Mouse (Mus musculus) hindbrain, postnatal 0 days (tissue): ENCODE measurements around the gene Igfbp7. TPM values are rescaled to one million over a fixed set of nuclear protein-coding genes. Genes with fewer than 3 reads are reported as not detected.
"Not testable (repeated sequence)": the region's sequence is repeated elsewhere in the genome, so short reads cannot be mapped to it uniquely, and the experiment has no call there.

Experiments used
- ATAC-seq: fragments of 200-750 bp; cut with Nextera tagmentation; 2 replicates; pipeline ENCODE4 v1.8.0; 2017; ENCODE audit warnings: mild to moderate bottlenecking, moderate TSS enrichment, moderate library complexity
- DNase-seq: peaks from one replicate; pipeline ENCODE4 v3.0.0-alpha.2; 2015; ENCODE audit warnings: low spot score
- H3K27ac ChIP-seq: fragments of 300-500 bp; sonication (generic); 2 replicates; pipeline ENCODE4 v1.5.1; 2014; ENCODE audit warnings: mild to moderate bottlenecking
- H3K27me3 ChIP-seq: fragments of 300-500 bp; sonication (generic); 2 replicates; pipeline ENCODE4 v1.6.1; 2014; ENCODE audit warnings: low read length, mixed read lengths; ENCODE audit not compliant: insufficient read depth
- H3K36me3 ChIP-seq: fragments of 300-500 bp; sonication (generic); 2 replicates; pipeline ENCODE4 v1.6.1; 2014; ENCODE audit warnings: low read length, mixed read lengths; ENCODE audit not compliant: insufficient read depth
- H3K4me1 ChIP-seq: fragments of 300-500 bp; sonication (generic); 2 replicates; pipeline ENCODE4 v1.6.1; 2014; ENCODE audit warnings: antibody characterized with exemption, low read length, mixed read lengths; ENCODE audit not compliant: insufficient read depth
- H3K4me2 ChIP-seq: fragments of 300-500 bp; sonication (generic); 2 replicates; pipeline ENCODE4 v1.6.1; 2014; ENCODE audit warnings: low read depth, mild to moderate bottlenecking, low read length, moderate library complexity, mixed read lengths
- H3K4me3 ChIP-seq: fragments of 300-500 bp; sonication (generic); 2 replicates; pipeline ENCODE4 v1.5.1; 2014; ENCODE audit warnings: low read length
- H3K9ac ChIP-seq: fragments of 300-500 bp; sonication (generic); replicated peaks from 2 replicates; pipeline ENCODE4 v1.6.1; 2014; ENCODE audit warnings: mild to moderate bottlenecking, low read length, moderate library complexity, mixed read lengths
- H3K9me3 ChIP-seq: fragments of 300-500 bp; sonication (generic); 2 replicates; pipeline ENCODE4 v1.6.1; 2016; ENCODE audit warnings: low read length, mixed read lengths
- CTCF ChIP-seq: IDR thresholded peaks from 2 replicates; pipeline ENCODE4 v1.5.1; 2016; ENCODE audit warnings: antibody characterized with exemption, control low read depth, low read depth
- WGBS: fragments of 180-500 bp; shearing (Covaris S2); extraction: QIAGEN DNeasy Blood & Tissue Kit; methylation state at CpG from one replicate; pipeline ENCODE4 v1.1.7; 2014; 5-methylcytosine and 5-hydroxymethylcytosine counted together
- polyA plus RNA-seq: library from polyadenylated mRNA; unstranded; fragments of >200 nt; fragmentation: Nextera tagmentation; extraction: Ambion mirVana; gene quantifications from 2 replicates; pipeline ENCODE4 v1.2.1, GENCODE M21; 2015
- total RNA-seq: library from RNA; depleted of rRNA; stranded (reverse); fragments of >200 nt; gene quantifications from 2 replicates; pipeline ENCODE4 v1.2.3, GENCODE M21; 2014

Igfbp7 gene
- total and polyA plus RNA-seq, 2 experiments from 2014 or later = 45.7 to 99.3 TPM

- Histone ChIP-seq H3K4me1 (no peaks in the 10 kb centered on the region), H3K9me3 (no peaks in the 10 kb centered on the region), H3K4me3 (no peak overlapping the region), H3K9ac (no peak overlapping the region), H3K36me3 (no peaks in the 10 kb centered on the region), H3K27me3 (no peaks in the 10 kb centered on the region), H3K4me2 (no peak overlapping the region), H3K27ac (no peak overlapping the region)
- DNase-seq (no peak), ATAC-seq (no peak)
- 73% methylated on average over 4 of the region's 4 CpGs for WGBS
- TF ChIP-seq CTCF = no peak
Measured at GRCm38 (mm10) chr5:77430049-77430448, 22.2 kb upstream of the Igfbp7 start.

GRCm38 (mm10) chr5:77428526-77428925 is 20.7 kb upstream of the Igfbp7 start:
- Histone ChIP-seq H3K27ac (no peak overlapping the region), H3K27me3 (no peaks in the 10 kb centered on the region), H3K4me1 (no peaks in the 10 kb centered on the region), H3K9ac (no peak overlapping the region), H3K36me3 (no peaks in the 10 kb centered on the region), H3K4me3 (no peak overlapping the region), H3K4me2 (no peak overlapping the region), H3K9me3 (no peaks in the 10 kb centered on the region)
- DNase-seq = no peak
- TF ChIP-seq CTCF = no peak
- 73% methylated on average over 4 of the region's 4 CpGs for WGBS
- ATAC-seq = no peak

DNA sequence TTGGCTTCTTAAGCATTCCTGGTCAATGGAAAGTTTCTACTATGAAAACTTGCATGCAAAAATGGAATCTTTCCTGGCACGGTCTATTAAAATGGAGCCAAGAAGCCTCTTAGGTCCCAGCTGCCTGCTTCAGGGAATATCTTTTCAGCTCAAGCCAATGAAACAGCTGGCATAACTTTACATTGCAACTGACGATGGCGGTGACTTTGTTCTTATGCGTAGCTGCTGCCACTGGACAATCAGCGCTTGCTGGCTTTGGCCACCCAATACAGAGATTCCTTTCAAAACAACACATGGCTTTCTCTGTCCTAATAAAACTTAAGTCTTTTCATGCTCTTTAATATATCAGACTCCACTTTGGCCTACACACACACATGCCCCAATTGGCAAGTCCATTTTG is 20.1 kb upstream of the Igfbp7 start:
- H3K27ac ChIP-seq = no peak overlapping the region
- H3K27me3 ChIP-seq = no peaks in the 10 kb centered on the region
- no peak for DNase-seq
- H3K36me3 ChIP-seq = no peaks in the 10 kb centered on the region
- no peak for TF ChIP-seq CTCF
- no peak for ATAC-seq
- 72% methylated on average over 5 of the region's 5 CpGs for WGBS
- H3K4me3 ChIP-seq = no peak overlapping the region
- no peaks in the 10 kb centered on the region for H3K4me1 ChIP-seq
- no peaks in the 10 kb centered on the region for H3K9me3 ChIP-seq
- H3K9ac ChIP-seq = no peak overlapping the region
- no peak overlapping the region for H3K4me2 ChIP-seq

DNA sequence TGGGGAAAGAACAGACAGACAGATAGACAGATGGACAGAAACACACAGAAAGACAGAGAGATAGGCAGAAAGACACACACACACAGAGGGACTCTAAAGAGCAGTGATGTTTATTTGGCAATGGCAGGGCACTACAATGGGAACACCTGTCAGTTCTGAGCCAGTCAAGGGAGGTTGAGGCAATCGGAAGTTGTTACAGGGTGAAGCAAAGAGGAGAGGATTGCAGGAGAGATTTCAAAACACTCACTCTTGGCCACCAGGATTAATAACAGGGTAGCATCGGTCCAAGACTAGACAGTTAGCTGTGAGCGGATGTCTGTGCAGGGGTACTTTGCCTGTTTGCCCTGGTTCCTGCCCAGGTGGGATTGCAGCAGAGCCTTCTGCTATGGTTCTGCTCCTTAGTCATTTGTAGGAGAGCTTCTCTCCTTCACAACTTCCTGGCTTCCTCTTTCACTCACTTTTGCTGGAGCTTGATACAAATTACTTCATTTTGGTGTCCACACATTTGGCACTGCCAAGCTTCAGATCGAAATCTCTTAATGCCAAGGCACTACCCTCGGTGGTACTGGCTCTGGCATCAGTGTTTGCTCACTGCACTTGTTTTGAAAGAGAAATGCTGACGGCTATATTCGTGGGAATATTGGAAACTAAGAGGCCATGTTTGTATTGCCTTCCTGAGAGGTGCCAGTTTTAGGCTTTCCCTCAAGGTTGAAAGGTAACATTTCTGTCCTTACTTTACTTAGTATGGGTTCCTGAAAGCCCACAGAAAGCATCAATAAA is 18.1 kb upstream of the Igfbp7 start:
- no peaks in the 10 kb centered on the region for H3K4me1 ChIP-seq
- no peak overlapping the region for H3K4me2 ChIP-seq
- H3K27ac ChIP-seq = no peak overlapping the region
- no peaks in the 10 kb centered on the region for H3K9me3 ChIP-seq
- TF ChIP-seq CTCF = no peak
- no peak overlapping the region for H3K9ac ChIP-seq
- H3K27me3 ChIP-seq = no peaks in the 10 kb centered on the region
- ATAC-seq = no peak
- H3K4me3 ChIP-seq = no peak overlapping the region
- H3K36me3 ChIP-seq = no peaks in the 10 kb centered on the region
- WGBS = 72% methylated on average over 7 of the region's 7 CpGs
- DNase-seq = no peak

- ATAC-seq, DNase-seq: not testable (repeated sequence)
- WGBS = 49% methylated on average over 4 of the region's 4 CpGs
Measured at GRCm38 (mm10) chr5:77419537-77419936, 11.7 kb upstream of the Igfbp7 start.

DNA sequence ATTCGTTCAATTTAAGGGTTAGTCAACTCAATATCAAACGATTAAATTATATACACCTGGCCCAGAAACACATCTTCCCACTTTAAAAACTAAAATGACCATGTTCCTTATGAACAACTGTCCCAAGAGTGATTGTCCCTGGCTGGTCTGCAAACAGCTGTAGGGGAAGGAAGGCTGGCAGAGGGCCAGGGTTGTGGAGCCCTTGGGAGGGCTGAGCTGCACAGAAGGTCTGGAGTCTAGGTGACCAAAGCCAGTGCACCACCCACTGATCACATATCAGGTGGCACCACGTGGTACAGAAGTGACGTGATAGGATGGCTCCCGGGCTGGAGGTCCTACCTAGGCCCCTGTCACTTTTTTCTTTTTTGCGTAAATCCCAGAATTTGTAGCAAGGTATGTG is 8.2 kb upstream of the Igfbp7 start:
- 89% methylated on average over 6 of the region's 6 CpGs for WGBS
- H3K27ac ChIP-seq = no peak overlapping the region
- no peak for ATAC-seq

More at GRCm38 (mm10) chr5:77419537-77419936, 11.7 kb upstream of the Igfbp7 start:
- not testable (repeated sequence) for H3K4me1 ChIP-seq, H3K9ac ChIP-seq, H3K27me3 ChIP-seq, H3K9me3 ChIP-seq, H3K27ac ChIP-seq, H3K36me3 ChIP-seq, H3K4me2 ChIP-seq, H3K4me3 ChIP-seq

DNA sequence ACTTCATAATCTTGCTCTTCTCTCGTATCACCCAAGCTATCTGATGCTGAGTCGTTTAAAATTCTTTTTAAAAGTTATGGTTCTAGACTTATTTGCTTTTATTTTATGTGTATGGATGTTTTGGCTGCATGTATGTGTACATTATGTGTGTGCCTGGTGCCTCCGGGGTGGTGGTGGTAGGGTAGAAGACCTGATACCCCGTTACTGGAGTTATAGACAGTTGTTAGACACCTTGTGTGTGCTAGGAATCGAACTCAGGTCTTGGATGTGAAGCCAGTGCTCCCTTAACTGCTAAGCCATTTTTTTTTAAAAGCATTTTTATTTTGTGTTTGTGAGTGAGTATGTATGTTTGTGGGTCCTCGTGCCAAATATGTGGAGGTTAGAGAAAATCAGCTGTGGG is 689 bp upstream of the Igfbp7 start:
- Histone ChIP-seq H3K9me3 (no peaks in the 10 kb centered on the region), H3K4me1 (no peaks in the 10 kb centered on the region), H3K9ac (no peak overlapping the region), H3K27me3 (no peaks in the 10 kb centered on the region), H3K4me3 (no peak overlapping the region), H3K36me3 (no peaks in the 10 kb centered on the region), H3K4me2 (no peak overlapping the region), H3K27ac (no peak overlapping the region)
- ATAC-seq = no peak
- WGBS = 92% methylated on average over 6 of the region's 6 CpGs
- no peak for TF ChIP-seq CTCF
- DNase-seq = no peak

More for the DNA sequence above, 8.2 kb upstream of the Igfbp7 start:
- Histone ChIP-seq H3K4me1 (no peaks in the 10 kb centered on the region), H3K36me3 (no peaks in the 10 kb centered on the region), H3K4me2 (no peak overlapping the region), H3K4me3 (no peak overlapping the region), H3K9me3 (no peaks in the 10 kb centered on the region), H3K27me3 (no peaks in the 10 kb centered on the region), H3K9ac (no peak overlapping the region)
- TF ChIP-seq CTCF = no peak
- DNase-seq = no peak
